Mouse (Mus musculus) lung, postnatal 0 days (tissue): Measurements from ENCODE around the gene Vamp1.

Experiments used
- CTCF ChIP-seq: IDR thresholded peaks from 2 replicates; pipeline ENCODE4 v1.5.1; 2016; ENCODE audit warnings: antibody characterized with exemption, mild to moderate bottlenecking
- EP300 ChIP-seq: IDR thresholded peaks from 2 replicates; pipeline ENCODE4 v1.6.1; 2016; ENCODE audit warnings: antibody characterized with exemption, mild to moderate bottlenecking, control low read depth

DNA sequence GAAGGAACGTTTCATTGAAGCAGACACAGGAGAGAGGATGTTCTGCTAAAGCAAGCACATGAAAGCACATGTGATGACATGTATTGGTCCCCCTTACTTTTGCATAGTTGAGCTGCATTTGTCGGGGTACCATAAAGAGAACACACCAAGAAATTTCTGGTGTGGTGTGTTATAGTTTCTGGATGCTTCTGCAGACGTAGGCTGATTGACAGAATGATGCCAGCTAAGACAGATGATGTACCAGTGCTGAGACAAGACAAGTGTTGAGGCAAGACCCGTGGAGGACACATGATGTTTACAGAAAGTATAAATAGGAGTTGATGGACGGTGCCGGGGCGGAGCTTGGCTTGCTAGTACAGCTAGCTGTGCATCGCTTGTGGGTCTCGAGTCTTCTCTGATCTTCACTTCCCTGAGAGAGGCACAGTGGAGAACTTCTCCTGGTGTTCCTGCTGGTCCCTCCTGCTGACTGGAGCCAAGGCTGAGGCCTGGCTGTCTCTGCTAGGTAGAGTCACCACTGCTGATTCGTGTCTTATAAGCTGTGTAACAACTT, 44.7 kb downstream of the Vamp1 start:
- no peak for TF ChIP-seq EP300
- TF ChIP-seq CTCF: no peak
